Mouse (Mus musculus) neural tube, embryonic 14.5 days (tissue): ENCODE data around the gene Robo2. TPM values are rescaled to one million over a fixed set of nuclear protein-coding genes. Genes with fewer than 3 reads are reported as not detected.

ENCODE experiments used
- ATAC-seq: fragments of 200-750 bp; cut with Nextera tagmentation; 2 replicates; pipeline ENCODE4 v1.8.0; 2017; ENCODE audit warnings: low read depth, mild to moderate bottlenecking, moderate TSS enrichment, moderate library complexity
- H3K27ac ChIP-seq: fragments of 300-500 bp; sonication (generic); 2 replicates; pipeline ENCODE4 v1.5.1; 2014; ENCODE audit warnings: low read depth, mild to moderate bottlenecking, control low read depth, low read length, moderate library complexity, mixed read lengths
- H3K27me3 ChIP-seq: fragments of 300-500 bp; sonication (generic); 2 replicates; pipeline ENCODE4 v1.6.1; 2014; ENCODE audit warnings: low read length; ENCODE audit not compliant: control insufficient read depth, insufficient read depth
- H3K36me3 ChIP-seq: fragments of 300-500 bp; sonication (generic); 2 replicates; pipeline ENCODE4 v1.6.1; 2014; ENCODE audit warnings: low read length, mixed read lengths; ENCODE audit not compliant: control insufficient read depth, insufficient read depth
- H3K4me1 ChIP-seq: fragments of 300-500 bp; sonication (generic); 2 replicates; pipeline ENCODE4 v1.6.1; 2014; ENCODE audit warnings: low read length; ENCODE audit not compliant: control insufficient read depth, insufficient read depth
- H3K4me2 ChIP-seq: fragments of 300-500 bp; sonication (generic); 2 replicates; pipeline ENCODE4 v1.6.1; 2014; ENCODE audit warnings: mild to moderate bottlenecking, low read depth, low read length, control low read depth
- H3K4me3 ChIP-seq: fragments of 300-500 bp; sonication (generic); 2 replicates; pipeline ENCODE4 v1.5.1; 2014; ENCODE audit warnings: low read depth, low read length, control low read depth, mixed read lengths
- H3K9ac ChIP-seq: fragments of 300-500 bp; sonication (generic); replicated peaks from 2 replicates; pipeline ENCODE4 v1.6.1; 2014; ENCODE audit warnings: low read depth, mild to moderate bottlenecking, control low read depth, low read length, mixed read lengths
- H3K9me3 ChIP-seq: fragments of 300-500 bp; sonication (generic); 2 replicates; pipeline ENCODE4 v1.6.1; 2016; ENCODE audit warnings: low read length; ENCODE audit not compliant: control insufficient read depth
- WGBS: fragments of 180-500 bp; shearing (Covaris S2); extraction: QIAGEN DNeasy Blood & Tissue Kit; methylation state at CpG from one replicate; pipeline ENCODE4 v1.1.7; 2014; 5-methylcytosine and 5-hydroxymethylcytosine counted together
- polyA plus RNA-seq: library from polyadenylated mRNA; unstranded; fragments of >200 nt; fragmentation: Nextera tagmentation; extraction: Ambion mirVana; gene quantifications from 2 replicates; pipeline ENCODE4 v1.2.1, GENCODE M21; 2014

Gene Robo2
- polyA plus RNA-seq, 1 experiment from 2014 or later, result 165 TPM

DNA sequence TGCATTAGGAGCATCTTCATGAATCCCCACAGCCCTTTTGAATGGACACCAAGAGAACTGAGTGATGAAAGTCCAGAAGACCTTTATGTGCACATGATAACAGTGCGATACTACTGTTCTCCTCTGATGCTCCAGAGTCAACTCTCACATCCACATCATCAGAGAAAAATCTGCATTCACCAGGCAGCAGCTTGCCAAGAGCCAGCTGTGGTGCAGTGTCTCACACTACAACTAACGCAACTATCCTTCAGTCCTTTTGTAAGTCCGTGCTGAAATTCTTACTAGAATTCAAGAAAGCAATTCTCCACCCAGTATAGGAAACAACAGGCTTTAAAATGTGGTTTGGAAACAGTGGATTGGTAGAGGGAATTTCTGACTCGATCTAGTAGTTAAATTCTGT, 481.3 kb downstream of the Robo2 start:
- no peaks in the 10 kb centered on the region for H3K4me1 ChIP-seq
- ATAC-seq, result no peak
- no peak overlapping the region for H3K4me3 ChIP-seq
- H3K27me3 ChIP-seq, result no peaks in the 10 kb centered on the region
- H3K4me2 ChIP-seq, result no peak overlapping the region
- H3K36me3 ChIP-seq, result peaks cover 9% of the 10 kb centered on the region; the same call in 1 of the 2 replicates
- H3K9me3 ChIP-seq, result no peaks in the 10 kb centered on the region
- 90% methylated on average over 4 of the region's 4 CpGs for WGBS
- no peak overlapping the region for H3K27ac ChIP-seq
- no peak overlapping the region for H3K9ac ChIP-seq

DNA sequence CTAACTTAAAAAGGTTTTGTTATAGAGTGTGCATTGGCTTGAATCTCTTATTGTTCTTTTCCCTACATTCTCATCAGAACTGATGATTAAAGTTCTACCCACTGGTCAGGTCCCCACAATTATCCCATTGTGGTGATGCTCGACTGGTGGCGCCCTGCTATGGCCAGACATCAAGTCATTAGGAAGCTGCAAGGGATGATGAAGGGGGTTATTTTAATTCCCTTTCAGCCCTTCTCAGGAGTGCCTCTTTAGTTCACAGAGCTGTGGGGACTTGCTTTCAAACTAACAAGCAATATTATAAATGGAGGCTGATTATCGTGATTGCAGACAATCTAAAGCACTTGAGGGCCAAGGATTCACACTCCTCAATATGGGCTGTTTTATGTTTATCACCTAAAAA, 484.1 kb downstream of the Robo2 start:
- Histone ChIP-seq H3K27ac (no peak overlapping the region), H3K4me2 (no peak overlapping the region), H3K27me3 (no peaks in the 10 kb centered on the region), H3K36me3 (no peaks in the 10 kb centered on the region), H3K4me3 (no peak overlapping the region), H3K4me1 (no peaks in the 10 kb centered on the region), H3K9me3 (no peaks in the 10 kb centered on the region), H3K9ac (no peak overlapping the region)
- 62% methylated on average over 3 of the region's 3 CpGs for WGBS
- ATAC-seq, result no peak

DNA sequence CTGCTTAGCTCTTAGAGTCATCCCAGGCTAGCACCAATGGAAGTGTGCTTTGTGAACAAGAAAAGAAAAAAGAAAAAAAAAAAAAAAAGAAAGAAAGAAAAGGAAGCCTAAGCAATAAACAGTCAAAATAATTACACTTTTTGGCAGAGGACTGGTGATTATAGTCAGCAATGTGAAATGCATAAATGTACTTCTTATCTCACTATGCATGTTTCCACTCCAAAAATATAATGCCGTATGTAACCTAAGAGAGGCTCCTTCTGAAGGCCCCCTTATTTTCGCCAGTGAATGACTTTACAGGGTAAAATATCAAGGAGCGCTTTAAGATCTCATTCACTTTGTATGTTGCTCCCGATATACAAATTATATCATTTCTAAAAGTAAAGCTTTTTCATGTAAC, 496.2 kb downstream of the Robo2 start:
- no peak overlapping the region for H3K9ac ChIP-seq

DNA sequence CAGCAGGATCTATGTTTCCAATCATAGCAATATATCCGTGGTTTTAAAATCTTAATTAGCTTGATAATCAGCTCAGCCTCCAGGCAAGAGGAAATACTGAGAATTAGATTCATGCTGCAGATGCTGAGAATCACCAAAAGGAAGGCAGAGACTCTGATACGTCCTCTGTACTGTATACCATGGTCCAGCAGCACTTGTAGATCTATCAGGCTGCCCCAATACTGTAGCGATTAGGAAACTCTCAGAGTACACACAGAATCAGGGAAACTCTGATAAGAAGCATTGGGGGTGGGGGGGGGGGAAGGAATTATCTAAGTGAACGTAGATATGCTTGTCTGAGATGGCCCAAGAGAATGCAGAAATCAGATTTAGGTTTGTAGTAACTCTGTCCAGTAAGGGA, 496.7 kb downstream of the Robo2 start:
- no peak overlapping the region for H3K9ac ChIP-seq
- no peaks in the 10 kb centered on the region for H3K9me3 ChIP-seq
- H3K4me2 ChIP-seq, result no peak overlapping the region
- no peaks in the 10 kb centered on the region for H3K36me3 ChIP-seq
- no peak overlapping the region for H3K27ac ChIP-seq
- no peak for ATAC-seq
- no peaks in the 10 kb centered on the region for H3K4me1 ChIP-seq
- no peaks in the 10 kb centered on the region for H3K27me3 ChIP-seq
- WGBS, result 81% methylated on average over 4 of the region's 4 CpGs
- no peak overlapping the region for H3K4me3 ChIP-seq

More for the DNA sequence above, 496.2 kb downstream of the Robo2 start:
- ATAC-seq, result no peak
- Histone ChIP-seq H3K9me3 (no peaks in the 10 kb centered on the region), H3K4me1 (no peaks in the 10 kb centered on the region), H3K4me2 (no peak overlapping the region), H3K27me3 (no peaks in the 10 kb centered on the region), H3K36me3 (0 out of 2 replicates have a peak, but pooled peaks cover 2% of the 10 kb centered on the region), H3K27ac (no peak overlapping the region), H3K4me3 (no peak overlapping the region)
- WGBS, result 94% methylated on average over 4 of the region's 4 CpGs

DNA sequence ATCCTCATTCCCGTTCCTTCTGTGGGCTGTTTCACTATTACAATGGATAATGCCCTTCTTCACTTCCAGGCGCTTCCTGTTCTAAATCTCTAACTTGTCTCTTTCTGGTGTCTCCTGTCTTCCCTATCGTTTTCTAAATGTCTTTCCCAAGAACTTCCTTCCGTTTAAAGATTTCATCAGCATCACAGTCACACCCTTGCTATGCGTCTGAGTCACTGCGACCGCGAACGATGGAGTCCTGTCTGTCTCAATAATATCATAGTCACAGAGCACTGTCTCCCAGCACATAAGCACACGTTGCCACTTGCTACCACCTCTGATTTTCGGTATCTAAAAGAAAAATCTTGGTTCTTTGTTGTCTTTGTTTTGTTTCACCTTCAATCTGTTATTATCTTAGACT, 503.1 kb downstream of the Robo2 start:
- Histone ChIP-seq H3K4me3 (no peak overlapping the region), H3K27me3 (no peaks in the 10 kb centered on the region), H3K9me3 (no peaks in the 10 kb centered on the region), H3K4me1 (no peaks in the 10 kb centered on the region), H3K27ac (no peak overlapping the region), H3K36me3 (no peaks in the 10 kb centered on the region), H3K4me2 (no peak overlapping the region), H3K9ac (no peak overlapping the region)
- WGBS, result 89% methylated on average over 11 of the region's 11 CpGs
- no peak for ATAC-seq

DNA sequence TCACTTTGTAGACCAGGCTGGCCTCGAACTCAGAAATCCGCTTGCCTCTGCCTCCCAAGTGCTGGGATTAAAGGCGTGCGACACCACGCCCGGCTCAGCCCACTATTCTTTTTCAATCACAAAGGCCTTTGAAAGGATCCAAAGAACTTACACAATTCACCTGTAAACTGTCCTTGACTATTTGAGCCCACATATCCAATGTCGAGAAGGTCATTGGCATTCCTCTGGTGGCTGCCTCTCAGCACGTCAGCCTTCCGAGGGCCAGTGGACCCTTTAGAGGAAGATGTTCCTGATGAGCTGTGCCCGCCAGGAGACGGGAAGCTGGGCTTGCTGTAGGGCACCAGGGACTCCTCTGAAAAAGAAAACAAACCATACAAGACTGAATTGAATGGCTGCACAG, 514.8 kb downstream of the Robo2 start:
- no peak overlapping the region for H3K4me2 ChIP-seq
- ATAC-seq, result no peak
- no peaks in the 10 kb centered on the region for H3K4me1 ChIP-seq
- no peak overlapping the region for H3K9ac ChIP-seq
- no peak overlapping the region for H3K27ac ChIP-seq
- no peaks in the 10 kb centered on the region for H3K9me3 ChIP-seq
- 90% methylated on average over 11 of the region's 11 CpGs for WGBS
- H3K36me3 ChIP-seq, result no peaks in the 10 kb centered on the region
- no peaks in the 10 kb centered on the region for H3K27me3 ChIP-seq
- H3K4me3 ChIP-seq, result no peak overlapping the region

DNA sequence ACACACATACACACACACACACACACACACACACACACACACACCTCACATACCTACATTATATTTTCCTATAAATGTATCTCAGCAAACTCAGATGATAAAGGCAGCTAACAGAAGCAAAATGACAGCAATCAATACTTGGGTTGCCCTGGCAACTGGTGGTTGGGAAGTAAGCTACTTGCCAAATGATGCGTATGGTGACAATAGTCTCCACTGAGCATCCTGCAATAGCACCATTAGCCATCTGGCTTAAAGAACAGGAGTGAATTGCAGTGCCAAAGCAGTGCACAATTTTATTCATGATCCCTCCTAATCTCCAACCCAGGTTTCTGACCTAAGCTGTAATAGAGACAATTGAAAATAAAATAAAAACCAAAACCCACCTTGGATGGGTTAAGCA, 529.7 kb downstream of the Robo2 start:
- Histone ChIP-seq H3K27ac (no peak overlapping the region), H3K4me1 (no peaks in the 10 kb centered on the region), H3K4me3 (no peak overlapping the region), H3K36me3 (no peaks in the 10 kb centered on the region), H3K9ac (no peak overlapping the region), H3K9me3 (no peaks in the 10 kb centered on the region), H3K27me3 (no peaks in the 10 kb centered on the region), H3K4me2 (no peak overlapping the region)
- 0 out of 2 replicates have a peak, but pooled peaks have one; percentile 38 for ATAC-seq
- WGBS, result 20% methylated on average over 1 of the region's 1 CpGs

DNA sequence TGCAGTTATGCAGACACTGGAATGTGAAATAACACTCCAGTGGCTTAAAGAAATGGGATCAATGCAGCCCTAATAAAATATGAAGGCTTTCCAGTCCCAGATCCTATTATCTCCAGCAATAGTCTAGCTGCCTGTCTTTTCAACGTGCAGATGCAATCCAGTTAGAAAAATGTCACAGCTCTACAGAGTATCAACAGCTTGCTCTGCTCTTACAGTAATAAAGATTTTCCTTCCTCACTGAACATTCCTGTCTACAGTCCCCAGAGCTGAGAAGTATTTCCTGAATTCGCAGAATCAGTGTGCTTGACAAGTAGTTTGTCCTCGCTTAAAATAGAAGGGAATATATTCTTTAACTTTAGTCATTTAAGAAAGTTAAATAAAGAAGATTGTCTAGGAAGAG, 533.7 kb downstream of the Robo2 start:
- no peaks in the 10 kb centered on the region for H3K4me1 ChIP-seq
- H3K36me3 ChIP-seq, result no peaks in the 10 kb centered on the region
- no peak for ATAC-seq
- no peak overlapping the region for H3K4me2 ChIP-seq
- no peak overlapping the region for H3K9ac ChIP-seq
- no peak overlapping the region for H3K27ac ChIP-seq
- H3K4me3 ChIP-seq, result no peak overlapping the region
- H3K9me3 ChIP-seq, result no peaks in the 10 kb centered on the region
- 78% methylated on average over 3 of the region's 3 CpGs for WGBS
- H3K27me3 ChIP-seq, result no peaks in the 10 kb centered on the region

DNA sequence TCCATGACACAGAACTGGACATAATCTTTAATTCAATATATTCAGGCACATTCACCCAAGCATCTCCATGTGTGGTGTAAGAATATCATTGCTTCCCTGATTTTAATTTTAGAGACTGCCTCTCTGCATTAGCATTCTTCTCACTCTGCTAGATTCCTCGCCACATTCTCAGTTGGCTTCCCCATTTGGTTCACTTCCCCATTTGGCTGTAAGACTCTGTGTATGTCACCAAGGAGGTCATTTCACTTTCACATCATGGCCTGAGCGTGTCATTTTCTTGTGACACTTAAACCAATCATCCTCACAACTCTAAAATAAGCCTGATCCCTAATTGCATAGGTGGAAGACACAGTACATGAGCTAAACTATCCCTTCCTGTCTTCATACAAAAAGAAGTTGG, 536.6 kb downstream of the Robo2 start:
- H3K9ac ChIP-seq, result no peak overlapping the region
- WGBS, result 83% methylated on average over 2 of the region's 2 CpGs
- no peak for ATAC-seq
- no peak overlapping the region for H3K27ac ChIP-seq
- H3K4me3 ChIP-seq, result no peak overlapping the region
- no peaks in the 10 kb centered on the region for H3K27me3 ChIP-seq
- H3K36me3 ChIP-seq, result no peaks in the 10 kb centered on the region
- no peak overlapping the region for H3K4me2 ChIP-seq
- H3K4me1 ChIP-seq, result no peaks in the 10 kb centered on the region
- no peaks in the 10 kb centered on the region for H3K9me3 ChIP-seq
